Mouse (Mus musculus) embryo, embryonic 11.5 days (tissue): Measurements from ENCODE around the gene Tcn2.
"Not testable (repeated sequence)": the region's sequence is repeated elsewhere in the genome, so short reads cannot be mapped to it uniquely, and the experiment has no call there.

Experiments
- DNase-seq: peaks from one replicate; pipeline ENCODE4 v3.0.0-alpha.2; 2012; ENCODE audit warnings: low read depth, low spot score

Gene Tcn2

DNA sequence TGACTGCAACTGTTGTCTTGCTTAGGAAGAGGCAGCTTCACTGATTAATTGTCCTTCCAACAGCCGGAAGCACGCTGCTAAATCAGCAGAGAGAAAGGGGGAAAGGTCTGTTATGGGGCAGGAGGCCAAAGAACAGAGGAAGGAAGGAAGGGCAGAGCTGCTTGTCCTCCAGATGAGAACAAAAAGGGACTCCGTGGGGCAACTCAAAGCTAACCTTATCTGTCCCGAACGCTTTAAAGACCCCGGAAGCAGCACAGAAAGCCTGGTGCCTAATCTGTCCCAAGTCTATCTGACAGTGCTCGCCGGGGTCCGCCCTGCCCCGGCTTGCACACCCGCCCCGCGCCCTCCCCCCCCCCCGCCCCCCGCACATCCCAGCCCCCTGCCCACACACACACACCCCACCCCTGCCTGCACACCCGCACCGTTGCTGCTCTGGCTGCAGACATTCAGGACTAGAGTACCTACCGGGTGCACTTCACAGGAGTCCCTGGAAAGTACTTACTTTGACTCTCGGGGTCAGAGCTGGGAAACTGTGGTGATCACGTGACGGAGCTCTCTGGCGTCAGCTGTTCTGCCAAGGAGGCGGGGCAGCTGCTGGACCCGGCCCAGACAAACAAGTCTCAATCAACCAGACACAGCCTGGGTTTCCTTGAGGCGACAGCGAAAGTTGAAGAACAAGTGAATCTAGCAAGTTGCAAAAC, at the start of gene Tcn2:
Gene Tcn2 (minus strand): TSS at position 649 of the 701 bp plus-strand sequence.
- DNase-seq, result peak; percentile 75

DNA sequence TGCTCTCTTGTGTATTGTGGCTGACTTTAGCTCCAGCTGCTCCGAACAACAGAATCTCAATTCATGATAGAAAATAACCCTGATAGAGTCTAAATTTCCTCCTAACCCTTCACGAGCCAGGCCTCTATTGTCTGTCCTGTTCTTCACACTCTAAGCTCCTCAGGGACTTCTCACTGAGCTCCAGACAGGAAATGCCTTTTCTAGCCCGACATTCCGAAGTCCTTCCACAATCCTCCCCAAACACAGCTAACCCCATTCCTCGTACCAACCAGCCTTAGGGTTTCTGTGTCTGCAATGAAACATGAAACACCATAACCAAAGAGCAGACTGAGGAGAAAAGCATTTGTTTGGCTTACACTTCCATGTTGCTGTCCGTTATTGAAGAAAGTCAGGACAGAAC, 49.6 kb upstream of the Tcn2 start:
- no peak for DNase-seq

DNA sequence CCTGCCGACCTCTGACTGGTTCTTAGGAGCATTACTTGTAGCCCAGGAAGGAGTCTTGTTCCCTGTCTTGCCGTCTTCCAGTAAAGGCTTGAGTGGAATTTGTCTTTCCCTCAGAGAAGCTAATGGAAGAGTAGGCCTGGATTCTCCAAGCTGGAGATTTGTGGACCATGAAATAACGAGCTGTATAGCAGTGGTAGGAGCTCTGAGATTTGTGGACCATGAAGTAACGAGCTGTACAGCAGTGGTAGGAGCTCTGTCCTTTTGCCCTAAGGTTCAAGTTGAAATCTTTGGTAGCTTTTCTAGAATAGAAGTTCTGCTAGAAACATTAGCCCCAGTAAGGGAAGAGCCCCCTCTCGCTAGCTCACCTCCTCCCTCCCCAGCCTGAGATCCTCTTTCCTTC, 46.5 kb upstream of the Tcn2 start:
- no peak for DNase-seq

DNA sequence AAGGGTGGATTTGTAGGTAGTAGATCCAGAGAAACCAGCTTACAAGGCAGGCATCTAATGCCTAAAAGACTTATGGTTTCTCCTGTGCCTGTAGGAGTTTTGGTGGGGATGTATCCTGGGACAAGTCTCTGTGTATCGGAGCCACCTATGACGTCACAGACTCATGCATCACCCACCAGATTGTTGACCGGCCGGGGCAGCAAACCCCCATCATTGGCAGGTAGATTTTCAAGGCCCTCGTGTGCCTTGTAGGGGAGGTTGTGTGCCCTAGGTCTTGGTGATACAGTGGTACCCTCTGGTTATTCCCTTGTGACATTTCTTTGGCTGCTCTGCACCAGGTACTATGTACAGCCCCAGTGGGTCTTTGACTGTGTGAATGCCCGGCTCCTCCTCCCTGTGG, 44.7 kb upstream of the Tcn2 start, which contains the start of gene 4930556J24Rik:
Gene 4930556J24Rik (minus strand): TSS at position 101 of the 400 bp plus-strand sequence.
- no peak for DNase-seq

DNA sequence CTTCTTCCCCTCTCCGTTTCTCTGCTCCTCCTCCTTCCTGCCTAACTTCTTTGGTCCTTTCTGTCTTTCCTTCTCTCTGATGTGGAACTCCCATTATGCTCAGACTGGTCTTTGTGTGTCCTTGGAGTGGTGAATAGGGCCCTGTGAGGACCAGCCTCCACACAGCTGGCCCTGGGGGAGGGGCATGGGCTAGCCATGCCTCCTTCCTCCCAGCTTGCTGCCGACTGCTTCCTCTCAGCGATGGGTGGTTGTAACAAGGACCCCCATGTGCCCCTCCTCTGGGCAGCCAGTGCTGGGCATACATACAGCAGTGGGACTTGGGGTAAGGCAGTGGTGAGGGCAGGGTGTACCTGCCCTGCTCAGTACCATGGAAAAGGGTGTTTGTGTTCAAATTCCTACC, 42.4 kb upstream of the Tcn2 start:
- DNase-seq, result no peak

DNA sequence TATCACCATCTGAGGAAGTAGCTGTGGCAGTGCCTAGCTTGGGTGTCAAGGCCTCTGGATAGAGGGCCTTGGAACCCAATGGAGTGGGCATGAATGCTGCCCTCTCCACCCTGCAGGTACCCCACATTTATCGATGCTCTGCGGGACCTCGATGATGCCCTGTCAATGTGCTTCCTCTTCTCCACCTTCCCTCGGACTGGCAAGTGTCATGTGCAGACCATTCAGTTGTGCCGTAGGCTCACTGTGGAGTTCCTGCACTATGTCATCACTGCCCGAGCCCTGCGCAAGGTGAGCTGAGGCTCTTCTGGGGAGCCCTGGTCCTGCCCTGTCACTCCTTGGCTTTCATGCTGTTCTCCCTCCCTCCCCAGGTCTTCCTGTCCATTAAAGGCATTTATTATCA, 41.1 kb upstream of the Tcn2 start:
- DNase-seq, result no peak

DNA sequence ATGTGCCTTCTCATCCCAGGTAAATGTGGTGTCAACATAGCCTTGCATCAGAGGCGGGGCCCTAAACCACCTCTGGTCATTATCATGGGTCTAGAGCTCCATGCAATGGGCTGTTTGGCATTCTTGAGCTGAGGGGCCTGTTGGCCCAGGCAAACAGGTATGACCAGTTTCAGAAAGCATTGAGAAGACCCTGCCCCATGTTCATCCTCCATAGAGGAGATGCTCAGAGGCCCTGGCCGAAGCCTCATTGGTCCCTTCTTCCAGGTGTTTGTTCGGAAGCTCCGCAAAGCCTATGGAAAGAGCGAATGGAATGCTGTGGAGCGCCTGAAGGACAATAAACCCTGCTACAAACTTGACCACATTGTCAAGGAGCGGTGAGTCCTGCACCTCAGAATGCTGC, 38.4 kb upstream of the Tcn2 start:
- no peak for DNase-seq

DNA sequence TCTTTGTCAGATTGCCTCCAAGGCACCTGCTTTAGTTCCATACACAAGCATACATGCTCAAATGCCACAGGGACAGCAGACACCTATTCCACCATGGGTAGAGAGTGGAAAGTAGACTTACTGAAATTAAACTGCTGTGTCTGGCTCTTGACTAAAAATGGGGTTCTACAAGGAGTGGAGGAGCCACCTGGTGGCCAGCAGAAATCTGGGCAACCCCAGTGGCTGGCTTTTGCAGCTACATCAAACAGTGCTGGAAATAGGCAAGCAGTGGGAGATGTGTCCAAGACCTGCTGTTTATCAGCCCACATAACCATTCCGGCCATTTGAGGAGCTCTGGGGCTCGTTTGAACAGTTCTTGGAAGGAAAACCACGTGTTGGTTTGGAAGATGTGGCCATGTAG, 37.9 kb upstream of the Tcn2 start:
- no peak for DNase-seq

DNA sequence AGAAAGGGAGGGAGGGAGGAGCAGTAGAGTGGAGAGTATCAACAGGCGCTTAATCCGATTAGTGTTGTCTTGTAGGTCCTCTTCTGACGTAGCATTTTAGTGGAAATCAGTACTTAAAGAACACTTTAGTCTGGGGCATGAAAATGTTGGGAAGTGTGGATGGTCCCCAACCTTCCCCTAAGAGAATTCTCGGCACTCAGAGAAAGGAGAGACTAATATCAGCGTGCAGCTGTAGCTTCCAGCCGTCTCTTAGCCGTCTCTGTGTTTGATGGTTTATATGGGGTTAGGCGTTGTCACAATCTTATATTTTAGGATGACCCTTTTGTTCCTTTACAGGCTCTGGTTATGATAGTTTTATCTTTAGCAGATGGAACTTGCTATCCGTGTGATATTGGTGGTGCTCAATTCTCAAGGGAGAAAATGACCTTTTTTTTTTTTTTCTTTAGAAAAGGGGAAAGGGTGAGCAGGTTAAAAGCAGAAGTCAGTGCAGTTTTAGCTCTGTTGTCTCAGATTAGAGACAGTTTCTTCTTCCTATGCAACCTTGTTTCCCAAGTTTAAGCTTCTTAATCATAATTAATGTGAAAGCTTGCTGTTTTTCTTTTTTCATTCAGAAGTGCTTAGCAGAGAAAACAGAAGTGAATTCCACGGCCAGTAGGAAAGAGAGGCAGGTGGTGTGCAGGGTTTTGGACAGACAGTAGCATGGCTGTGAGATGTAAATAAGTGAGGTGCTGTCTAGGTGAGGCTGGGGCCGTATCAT, 32.6 kb upstream of the Tcn2 start:
- DNase-seq, result no peak

DNA sequence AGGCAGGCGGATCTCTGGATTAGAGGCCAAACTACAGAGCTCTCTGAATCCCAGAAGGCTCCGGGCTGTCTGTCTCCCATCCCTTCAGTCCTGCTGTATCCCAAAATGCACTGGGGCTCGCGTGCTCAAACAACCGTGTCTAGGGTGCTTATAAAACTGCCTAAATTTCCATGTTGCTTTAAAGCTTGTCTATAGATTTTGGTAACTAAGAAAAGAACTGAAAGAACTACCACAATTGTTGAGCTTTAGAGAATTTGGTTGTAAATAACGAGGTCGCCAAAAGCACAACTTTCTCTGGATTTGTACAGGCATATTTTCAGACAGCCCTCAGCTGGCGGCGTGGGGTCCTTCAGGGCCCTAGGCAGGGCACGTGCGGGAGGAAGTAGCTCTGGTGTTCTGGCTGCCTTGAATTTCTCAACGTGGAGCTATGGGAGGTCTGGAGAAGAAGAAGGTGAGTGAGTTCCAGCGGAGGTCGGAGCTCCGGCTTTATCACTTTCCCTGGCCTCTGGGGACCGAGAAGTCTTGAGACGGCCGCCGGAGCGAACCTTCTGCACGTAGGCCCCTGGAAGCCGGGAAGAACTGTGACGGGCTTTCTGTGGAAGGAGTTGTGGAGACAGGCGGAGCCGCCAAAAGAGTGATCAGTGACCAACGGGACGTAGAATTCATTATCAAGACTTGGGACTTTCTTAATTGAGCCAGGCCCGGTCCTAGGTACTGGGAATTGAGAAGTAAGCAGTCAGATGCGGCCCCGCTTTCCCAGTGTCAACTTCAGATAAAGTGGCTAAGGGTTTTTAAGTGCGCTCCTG, 31.9 kb upstream of the Tcn2 start, which contains the start of gene Pes1:
Gene Pes1 (plus strand): TSS at position 366 of the 806 bp plus-strand sequence.
- peak; percentile 77 for DNase-seq

DNA sequence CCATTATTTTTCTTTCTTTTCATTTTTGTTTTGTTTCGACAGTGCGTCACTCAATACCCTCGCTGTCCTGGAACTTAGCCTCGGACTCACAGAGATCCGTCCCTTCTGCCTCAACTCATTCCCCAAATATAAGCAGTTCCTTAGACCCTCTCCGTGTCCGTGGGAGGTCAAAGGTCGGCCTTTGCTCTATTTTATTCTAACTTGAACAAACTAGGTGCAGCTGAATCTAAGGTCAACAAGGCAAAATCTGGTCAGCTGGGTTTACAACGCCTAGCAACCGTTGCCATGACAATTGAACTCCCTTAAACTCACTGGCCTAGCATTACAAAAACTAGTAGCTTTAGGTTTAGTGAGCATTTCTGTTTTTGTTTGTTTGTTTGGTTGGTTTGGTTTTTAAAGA, 31.2 kb upstream of the Tcn2 start:
- DNase-seq, result no peak

DNA sequence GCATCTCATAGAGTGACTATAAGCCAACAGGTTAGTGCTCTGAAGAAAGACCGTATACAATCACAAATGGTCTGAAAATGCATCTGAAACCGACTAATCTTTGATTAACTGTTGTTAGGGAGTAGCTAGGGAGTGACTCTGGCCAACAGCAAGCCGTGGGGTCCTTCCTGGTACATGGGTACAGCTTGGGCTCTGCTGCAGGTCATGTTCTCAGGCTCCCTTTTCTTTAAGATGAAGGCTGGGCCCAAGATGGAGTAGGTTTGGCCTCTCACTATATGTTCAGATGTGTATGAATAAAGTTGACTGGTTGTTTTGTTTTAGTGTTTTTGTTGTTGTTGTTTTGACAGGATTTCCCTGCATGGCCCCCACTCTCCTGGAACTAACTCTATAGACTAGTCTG, 29.8 kb upstream of the Tcn2 start:
- DNase-seq, result no peak

DNA sequence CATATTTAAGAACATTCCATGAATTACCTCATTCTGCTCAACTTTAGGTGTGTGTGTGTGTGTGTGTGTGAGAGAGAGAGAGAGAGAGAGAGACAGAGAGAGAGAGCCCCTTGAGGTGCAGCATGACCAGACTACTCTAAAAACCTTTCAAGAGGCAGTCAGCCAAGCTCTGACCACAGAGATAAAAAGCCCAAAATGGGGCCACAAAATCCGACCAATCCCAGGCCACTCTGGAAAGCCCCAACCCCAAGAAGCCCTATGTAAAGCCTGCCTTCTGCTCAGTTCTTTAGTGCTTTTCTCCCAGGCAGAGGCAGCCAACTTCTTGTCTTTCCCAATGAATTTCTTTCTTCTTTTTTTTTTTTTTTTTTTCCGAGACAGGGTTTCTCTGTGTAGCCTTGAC, 28.9 kb upstream of the Tcn2 start:
- no peak for DNase-seq

DNA sequence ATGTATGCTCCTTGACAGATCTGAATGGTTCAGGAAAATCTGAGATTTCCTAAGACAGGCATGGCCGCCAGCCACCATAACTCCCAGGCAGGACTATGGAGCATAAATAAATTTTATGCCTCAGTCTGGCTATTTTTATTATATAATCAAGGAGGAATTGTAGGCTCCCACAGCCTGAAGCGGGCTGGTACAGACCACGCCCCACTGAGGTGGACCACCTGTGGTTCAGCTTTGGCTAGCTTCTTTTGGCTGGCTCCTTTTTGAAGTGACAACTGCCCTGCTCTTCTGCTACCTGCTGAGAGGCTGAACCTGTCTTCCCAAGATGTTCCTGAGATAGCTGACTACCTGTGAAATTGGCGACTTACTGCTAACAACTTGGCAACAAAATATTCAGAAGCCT, 23.4 kb upstream of the Tcn2 start:
- not testable (repeated sequence) for DNase-seq

DNA sequence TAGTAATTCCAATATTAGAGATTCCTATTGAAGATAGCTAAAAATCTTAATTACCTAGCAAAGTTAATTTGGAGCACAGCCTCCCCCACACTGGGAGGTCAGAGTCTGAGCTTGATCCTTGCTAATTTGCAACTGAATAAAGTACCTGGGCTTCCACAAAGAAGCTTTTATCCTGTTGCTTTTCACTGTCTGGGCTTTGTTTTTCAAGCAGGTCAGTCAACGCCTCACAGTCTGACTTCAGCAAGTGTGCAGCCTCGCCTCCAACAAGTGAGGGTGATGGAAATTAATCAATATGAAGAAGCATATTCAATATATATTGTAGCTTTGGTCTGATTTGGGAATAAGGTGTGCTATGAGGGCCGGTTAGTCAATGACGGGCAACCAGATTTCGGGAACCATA, 22.9 kb upstream of the Tcn2 start:
- DNase-seq, result not testable (repeated sequence)

DNA sequence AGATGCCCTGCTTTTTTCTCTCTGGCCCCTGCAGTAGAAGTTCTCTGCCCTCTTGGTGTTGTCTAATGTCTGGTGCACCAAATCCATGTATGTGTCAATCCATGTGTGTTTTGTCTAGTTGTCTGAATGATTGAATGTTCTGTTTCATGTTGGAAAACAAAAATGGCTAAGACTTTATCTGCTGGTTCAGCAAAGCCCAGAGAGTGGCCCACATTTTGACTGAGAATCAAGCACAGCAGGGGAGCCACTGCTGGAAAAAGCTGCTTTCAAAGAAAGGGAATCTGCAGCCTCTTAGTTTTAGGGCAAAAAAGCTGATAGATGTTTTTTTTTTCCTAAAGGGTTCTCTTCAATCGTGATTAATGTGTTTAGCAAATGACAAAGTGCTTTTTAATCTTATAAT, 14.4 kb upstream of the Tcn2 start:
- no peak for DNase-seq

DNA sequence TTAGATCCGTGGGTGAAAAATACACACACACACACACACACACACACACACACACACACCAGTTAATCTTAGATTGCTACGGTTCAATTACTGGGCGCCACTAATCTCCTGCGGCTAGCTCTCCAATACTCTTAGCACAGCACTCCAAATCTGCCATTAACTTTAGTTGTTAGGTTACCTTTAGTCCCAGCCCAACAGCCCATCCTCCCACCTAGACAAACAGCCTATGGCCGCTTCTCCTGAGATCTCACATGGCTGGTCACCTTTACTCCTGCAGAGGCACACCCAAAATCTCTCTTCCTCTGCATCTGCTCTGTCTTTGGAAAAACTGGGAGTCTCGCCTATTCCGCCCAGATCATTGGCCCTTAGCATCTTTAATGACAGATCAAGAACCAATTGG, 9.4 kb upstream of the Tcn2 start:
- no peak for DNase-seq

DNA sequence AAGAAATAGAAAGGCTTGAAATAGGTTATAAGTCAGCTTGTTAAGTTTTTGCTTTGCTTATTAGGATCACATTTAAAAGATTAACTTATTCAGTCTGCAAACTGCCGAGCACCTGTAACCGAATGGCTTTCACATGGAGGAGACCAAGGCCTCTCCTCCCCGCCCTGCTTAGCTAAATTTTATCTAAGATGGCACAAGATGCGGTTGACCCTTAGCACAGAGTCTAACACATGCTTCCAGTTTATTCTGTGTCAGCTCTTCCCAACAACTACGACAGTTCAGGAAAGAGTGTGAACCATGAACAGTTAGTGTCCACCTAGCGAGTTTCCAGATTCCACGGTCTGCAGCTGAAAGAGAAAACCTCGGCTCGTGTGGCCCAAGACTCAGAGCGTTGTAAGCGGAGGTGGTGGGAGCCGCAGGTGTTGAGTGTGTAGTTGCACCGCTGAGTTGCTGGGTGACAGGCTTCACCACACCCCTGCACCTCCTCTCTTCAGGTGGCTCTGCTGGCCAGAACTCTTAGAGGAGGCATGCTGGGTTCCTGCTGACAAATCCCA, 5.4 kb upstream of the Tcn2 start:
- no peak for DNase-seq

DNA sequence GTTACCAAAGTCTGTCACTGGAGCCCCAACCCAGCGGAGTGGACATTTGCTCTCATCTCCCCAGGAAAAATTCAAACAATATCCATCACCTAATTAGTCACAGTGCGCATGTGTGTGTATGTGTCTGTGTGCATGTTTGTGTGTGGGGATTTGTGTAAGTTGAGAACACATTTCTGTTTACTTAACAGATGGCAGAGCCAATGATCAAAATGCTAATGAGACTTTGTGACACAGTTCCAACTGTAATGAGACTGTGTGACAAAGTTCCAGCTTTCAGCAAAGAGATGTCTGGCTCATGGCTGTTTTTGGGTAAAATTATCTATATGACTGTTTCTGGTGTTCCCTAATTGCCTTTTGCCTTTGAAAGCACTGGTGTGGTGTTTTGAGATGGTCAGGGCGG, 4.4 kb upstream of the Tcn2 start:
- no peak for DNase-seq

DNA sequence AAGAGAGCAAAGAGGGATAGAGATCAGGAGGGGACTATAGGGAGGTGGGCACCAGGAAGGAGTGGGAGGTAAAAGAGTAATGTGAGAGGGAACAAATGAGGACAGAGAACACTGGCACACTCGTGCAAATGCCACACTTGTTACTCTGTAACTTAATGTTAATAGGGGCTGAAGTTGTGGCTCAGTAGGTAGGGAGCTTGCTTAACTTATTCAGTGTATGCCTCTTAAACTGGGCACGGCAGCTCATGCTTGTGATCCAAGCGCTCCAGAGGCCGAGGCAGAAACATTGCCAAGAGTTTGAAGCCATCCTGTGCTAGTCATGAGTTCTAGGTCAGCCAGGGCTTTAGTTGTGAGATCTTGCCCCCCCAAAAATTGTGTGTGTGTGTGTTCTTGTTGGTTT, 3.2 kb upstream of the Tcn2 start:
- DNase-seq, result no peak

DNA sequence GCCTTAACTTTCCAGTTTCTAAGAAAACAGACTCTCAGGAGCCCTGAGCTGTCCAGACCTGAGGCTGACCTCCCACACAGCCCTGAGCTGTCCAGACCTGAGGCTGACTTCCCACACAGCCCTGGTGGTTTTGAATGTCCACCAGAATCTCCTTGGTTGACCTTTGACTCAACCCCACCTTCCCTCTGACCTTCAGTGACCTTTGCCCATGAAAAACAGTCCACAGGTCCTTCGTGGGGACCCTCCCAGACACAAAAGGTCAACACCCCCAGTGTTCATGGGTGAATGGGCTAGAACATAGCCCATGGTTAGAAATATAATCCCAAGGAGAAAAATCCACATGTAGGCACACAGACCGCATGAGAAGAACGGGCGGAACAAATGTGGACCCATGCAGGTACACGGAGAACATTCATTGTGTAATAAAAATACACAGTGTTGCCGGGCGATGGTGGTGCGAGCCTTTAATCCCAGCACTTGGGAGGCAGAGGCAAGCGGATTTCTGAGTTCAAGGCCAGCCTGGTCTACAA, 1.9 kb upstream of the Tcn2 start:
- no peak for DNase-seq

DNA sequence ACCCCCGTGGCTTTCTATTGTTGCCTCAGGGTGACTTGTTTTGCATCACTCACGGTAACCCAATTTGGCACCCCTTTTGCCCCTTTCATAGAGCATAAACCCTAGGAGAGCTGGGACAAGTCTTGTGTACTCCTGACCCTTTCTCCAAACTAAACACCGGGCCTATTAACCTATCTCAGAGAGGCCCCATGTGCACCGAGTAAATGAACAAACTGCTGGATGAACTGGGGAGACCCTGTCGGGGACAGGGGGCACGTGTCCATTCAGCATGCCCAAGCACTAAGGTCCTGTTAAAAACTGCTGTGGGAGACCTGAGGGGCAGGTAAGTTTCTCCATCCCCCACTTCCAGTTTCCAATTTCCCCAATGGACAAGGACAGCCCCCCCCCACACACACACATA, 1.0 kb downstream of the Tcn2 start:
- no peak for DNase-seq
